Mouse (Mus musculus) E14TG2a.4 (cell line): ENCODE data around the gene Bcl6b.

Experiments used
- CTCF ChIP-seq: conservative IDR thresholded peaks from 2 replicates; pipeline ENCODE4 v1.5.1; 2014; ENCODE audit warnings: low read length
- POU5F1 ChIP-seq: IDR thresholded peaks from 2 replicates; pipeline ENCODE4 v1.6.1; 2014; ENCODE audit warnings: low read length, borderline replicate concordance

DNA sequence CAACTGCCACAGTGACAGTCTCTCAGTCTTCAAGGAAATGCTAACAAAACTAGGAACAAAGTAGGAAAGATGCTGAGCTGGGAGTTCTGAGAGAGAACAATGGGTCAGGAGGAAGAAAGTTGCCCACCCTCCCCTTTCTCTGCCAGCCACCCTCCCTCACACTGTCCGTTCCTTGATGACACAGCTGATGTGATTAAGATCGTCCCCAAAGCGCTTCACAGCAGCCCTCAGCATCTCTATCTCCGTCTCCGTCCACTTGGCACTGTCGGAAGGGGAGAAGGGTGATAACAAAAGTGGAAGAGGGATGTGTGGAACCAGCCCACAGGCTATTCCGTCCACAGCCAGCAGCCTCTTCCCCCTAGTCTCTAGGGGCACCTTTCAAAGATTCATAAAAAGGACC, 7.1 kb upstream of the Bcl6b start:
- TF ChIP-seq CTCF (no peak), POU5F1 (no peak)
